Mouse (Mus musculus): Measurements from ENCODE around the gene Gm10801.
"Not testable (repeated sequence)": the region's sequence is repeated elsewhere in the genome, so short reads cannot be mapped to it uniquely, and the experiment has no call there.

The Gm10801 gene

DNA sequence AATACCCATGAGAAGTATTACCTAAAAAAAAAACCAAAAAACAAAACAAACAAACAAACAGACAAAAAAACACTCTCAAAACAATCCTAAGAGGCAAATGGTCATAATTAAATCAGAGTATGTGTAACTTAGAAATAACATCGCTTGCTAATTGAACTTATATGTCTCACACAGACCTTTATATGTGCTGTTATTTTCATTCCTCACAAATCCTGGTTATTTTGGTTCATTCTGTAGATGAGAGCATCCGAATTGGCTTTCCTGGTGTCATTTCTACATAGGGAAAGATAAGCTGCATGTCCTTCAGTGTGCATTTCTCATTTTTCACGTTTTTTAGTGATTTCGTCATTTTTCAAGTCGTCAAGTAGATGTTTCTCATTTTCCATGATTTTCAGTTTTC lies at the start of gene Gm10801:
Gene Gm10801 (plus strand): TSS at position 301 of the 400 bp plus-strand sequence.
- not testable (repeated sequence) for DNase-seq (ENCODE audit: low spot score)

DNA sequence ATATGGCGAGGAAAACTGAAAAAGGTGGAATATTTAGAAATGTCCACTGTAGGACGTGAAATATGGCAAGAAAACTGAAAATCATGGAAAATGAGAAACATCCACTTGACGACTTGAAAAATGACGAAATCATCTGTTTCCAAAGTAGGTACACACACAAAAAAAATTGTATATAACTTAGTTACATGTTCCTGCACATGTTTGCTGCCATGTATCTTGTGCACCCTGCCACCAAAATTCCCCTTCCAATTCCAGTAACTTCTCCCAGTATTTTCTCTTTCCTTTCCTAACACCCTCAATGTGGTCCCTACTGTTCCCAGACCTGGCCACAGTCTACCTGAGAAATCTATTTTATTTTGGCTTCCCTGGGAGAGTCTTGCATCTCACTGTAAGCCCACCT lies 5.2 kb downstream of the Gm10801 start, which contains the start of gene Gm10800:
Gene Gm10800 (minus strand): TSS at position 101 of the 400 bp plus-strand sequence.
- not testable (repeated sequence) for DNase-seq (ENCODE audit: low spot score)

DNA sequence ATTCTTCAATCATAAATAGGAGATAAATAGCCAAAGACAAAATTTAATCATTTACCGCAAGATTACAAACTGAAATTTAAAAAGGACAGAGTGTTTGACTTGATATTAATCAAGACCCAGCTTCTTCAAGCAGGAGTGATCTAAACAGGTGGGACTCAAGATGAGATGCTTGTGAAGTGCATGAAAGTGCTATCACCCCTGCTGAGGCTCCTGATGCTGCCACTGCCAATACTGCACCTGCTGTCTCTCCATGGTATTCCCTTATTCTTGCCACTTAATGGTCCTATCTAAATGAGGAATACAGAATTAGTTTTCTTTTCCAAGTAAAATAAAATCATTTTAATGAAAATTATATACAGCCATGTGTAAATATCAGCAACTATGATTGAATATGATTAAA lies 35.5 kb downstream of the Gm10801 start:
- no peak for DNase-seq (ENCODE audit: low spot score)
